Mouse (Mus musculus) ES-E14 (cell line): ENCODE measurements around the gene Mcl1. TPM values are rescaled to one million over a fixed set of nuclear protein-coding genes. Genes with fewer than 3 reads are reported as not detected.
"Not testable (repeated sequence)": the region's sequence is repeated elsewhere in the genome, so short reads cannot be mapped to it uniquely, and the experiment has no call there.

ENCODE experiments used
- DNase-seq: peaks from one replicate; pipeline ENCODE4 v3.0.0-alpha.2; 2013; ENCODE audit warnings: low read depth, low spot score
- H3K27ac ChIP-seq: 2 replicates; pipeline ENCODE4 v1.5.1; 2012; ENCODE audit warnings: low read depth, mild to moderate bottlenecking, low read length, moderate library complexity, mixed read lengths; ENCODE audit not compliant: poor library complexity, insufficient read depth, severe bottlenecking
- H3K36me3 ChIP-seq: 2 replicates; pipeline ENCODE4 v1.6.1; 2012; ENCODE audit warnings: mild to moderate bottlenecking, low read length, moderate library complexity, mixed read lengths; ENCODE audit not compliant: control insufficient read depth, poor library complexity, insufficient read depth, severe bottlenecking
- H3K4me1 ChIP-seq, 2 experiments: fragments of 150-350 bp in 1 of 2; sonication (generic) in 1 of 2; 2 replicates each; pipeline ENCODE4 v1.6.1; 2012; ENCODE audit warnings: low read length in 2 of 2, mild to moderate bottlenecking in 1 of 2, mixed read lengths in 1 of 2; ENCODE audit not compliant: control insufficient read depth in 2 of 2, insufficient read depth in 2 of 2, poor library complexity in 1 of 2
- H3K4me3 ChIP-seq, 2 experiments: fragments of 150-350 bp in 1 of 2; sonication (generic) in 1 of 2; 2 replicates each; pipeline ENCODE4 v1.5.1; 2012; ENCODE audit warnings: low read length in 2 of 2, low read depth in 1 of 2, mild to moderate bottlenecking in 1 of 2, mixed read lengths in 1 of 2; ENCODE audit not compliant: insufficient read depth in 1 of 2, poor library complexity in 1 of 2, severe bottlenecking in 1 of 2
- H3K9ac ChIP-seq: 2 replicates; pipeline ENCODE4 v1.6.1; 2012; ENCODE audit warnings: low read depth, mild to moderate bottlenecking, low read length, mixed read lengths; ENCODE audit not compliant: poor library complexity, insufficient read depth, severe bottlenecking
- H3K9me3 ChIP-seq: fragments of 150-350 bp; sonication (generic); 2 replicates; pipeline ENCODE4 v1.6.1; 2012; ENCODE audit warnings: low read depth, mild to moderate bottlenecking, low read length; ENCODE audit not compliant: control insufficient read depth, insufficient read depth
- CHD2 ChIP-seq: IDR thresholded peaks from 2 replicates; pipeline ENCODE4 v1.6.1; 2014; ENCODE audit warnings: mild to moderate bottlenecking, low read depth, low read length, inconsistent platforms
- HCFC1 ChIP-seq: IDR thresholded peaks from 2 replicates; pipeline ENCODE4 v1.6.1; 2012; ENCODE audit warnings: low read length, inconsistent platforms, borderline replicate concordance; ENCODE audit not compliant: insufficient read depth
- MAFK ChIP-seq: IDR thresholded peaks from 2 replicates; pipeline ENCODE4 v1.6.1; 2014; ENCODE audit warnings: mild to moderate bottlenecking, low read depth, low read length, inconsistent platforms; ENCODE audit not compliant: insufficient read depth
- ZC3H11A ChIP-seq: IDR thresholded peaks from 2 replicates; pipeline ENCODE4 v1.6.1; 2012; ENCODE audit warnings: low read depth, mild to moderate bottlenecking, inconsistent platforms, low read length, borderline replicate concordance
- ZNF384 ChIP-seq: IDR thresholded peaks from 2 replicates; pipeline ENCODE4 v1.6.1; 2012; ENCODE audit warnings: low read depth, low read length, inconsistent platforms
- in situ Hi-C, 2 experiments: fragments of 600-800 bp; cut with MboI; formaldehyde crosslinking; loops; one replicate each; pipeline ENCODE4 v1.15.1; 2025; ENCODE audit warnings: low sequenced_read_pairs in 2 of 2, inconsistent platforms in 1 of 2; ENCODE audit not compliant: unreplicated experiment in 2 of 2
- total RNA-seq: library from RNA; depleted of rRNA; stranded (reverse); fragments of 300-350 nt; gene quantifications from 2 replicates; pipeline ENCODE4 v1.2.3, GENCODE M21; 2012

The Mcl1 gene
- total RNA-seq, 1 experiment = 207 TPM

- TF ChIP-seq HCFC1 (no peak), MAFK (no peak), ZC3H11A (no peak), ZNF384 (no peak), CHD2 (no peak)
- no peak for DNase-seq
- H3K4me3 ChIP-seq = no peak overlapping the region
- peaks cover 6 to 32% of the 10 kb centered on the region in 2 experiments for H3K4me1 ChIP-seq
- H3K9ac ChIP-seq = peak overlapping the region; percentile 37; the same call in 1 of the 2 replicates
- peak overlapping the region; percentile 82 for H3K27ac ChIP-seq
- H3K36me3 ChIP-seq = peaks cover 5% of the 10 kb centered on the region; the same call in 1 of the 2 replicates
- no peaks in the 10 kb centered on the region for H3K9me3 ChIP-seq
- in situ Hi-C loops = no loop called here
Measured at GRCm38 (mm10) chr3:95668589-95669308, 10.2 kb downstream of the Mcl1 start.

- in situ Hi-C loops = no loop called here
- no peaks in the 10 kb centered on the region for H3K9me3 ChIP-seq
- H3K27ac ChIP-seq = peak overlapping the region; percentile 82
- peaks cover 6 to 32% of the 10 kb centered on the region in 2 experiments for H3K4me1 ChIP-seq
- peaks cover 5% of the 10 kb centered on the region; the same call in 1 of the 2 replicates for H3K36me3 ChIP-seq
- TF ChIP-seq HCFC1 (no peak), ZNF384 (no peak), ZC3H11A (no peak), CHD2 (no peak), MAFK (no peak)
- peak overlapping the region; percentile 5; the same call in 1 of the 2 replicates for H3K9ac ChIP-seq
- DNase-seq = no peak
- no peak overlapping the region for H3K4me3 ChIP-seq
Measured at GRCm38 (mm10) chr3:95669309-95669665, 10.7 kb downstream of the Mcl1 start.

- 0 out of 2 replicates have a peak, but pooled peaks have one; percentile 6 for TF ChIP-seq ZNF384
- H3K9me3 ChIP-seq, H3K36me3 ChIP-seq, H3K27ac ChIP-seq, H3K9ac ChIP-seq, DNase-seq, H3K4me3 ChIP-seq, in situ Hi-C loops: not testable (repeated sequence)
- peaks cover 6 to 34% of the 10 kb centered on the region in 2 experiments for H3K4me1 ChIP-seq
Measured at GRCm38 (mm10) chr3:95670419-95670818, 11.8 kb downstream of the Mcl1 start.

- DNase-seq = no peak
- H3K9me3 ChIP-seq = no peaks in the 10 kb centered on the region
- no peak overlapping the region; the same call in 1 of the 2 replicates for H3K27ac ChIP-seq
- TF ChIP-seq MAFK = no peak
- no peak for TF ChIP-seq ZC3H11A
- no peak for TF ChIP-seq CHD2
- TF ChIP-seq HCFC1 = no peak
- H3K9ac ChIP-seq = peak overlapping the region; percentile 1; the same call in 1 of the 2 replicates
- peaks cover 8 to 37% of the 10 kb centered on the region in 2 experiments for H3K4me1 ChIP-seq
- in situ Hi-C loops = no loop called here
- H3K4me3 ChIP-seq = no peak overlapping the region
- peaks cover 3% of the 10 kb centered on the region; the same call in 1 of the 2 replicates for H3K36me3 ChIP-seq
Measured at GRCm38 (mm10) chr3:95671201-95671600, 12.6 kb downstream of the Mcl1 start.
